Mouse (Mus musculus) intestine, embryonic 16.5 days (tissue): ENCODE data around the gene Nudt14. TPM values are rescaled to one million over a fixed set of nuclear protein-coding genes. Genes with fewer than 3 reads are reported as not detected.

Experiments used
- ATAC-seq: fragments of 200-750 bp; cut with Nextera tagmentation; 2 replicates; pipeline ENCODE4 v1.8.0; 2017; ENCODE audit warnings: moderate TSS enrichment, moderate library complexity
- H3K27ac ChIP-seq: fragments of 300-500 bp; sonication (generic); 2 replicates; pipeline ENCODE4 v1.5.1; 2014; ENCODE audit warnings: mild to moderate bottlenecking, low read length
- H3K27me3 ChIP-seq: fragments of 300-500 bp; sonication (generic); replicated peaks from 2 replicates; pipeline ENCODE4 v1.6.1; 2014; ENCODE audit warnings: low read length, control low read depth, mixed read lengths; ENCODE audit not compliant: control insufficient read depth, insufficient read depth
- H3K36me3 ChIP-seq: fragments of 300-500 bp; sonication (generic); 2 replicates; pipeline ENCODE4 v1.6.1; 2014; ENCODE audit warnings: low read length, control low read depth; ENCODE audit not compliant: control insufficient read depth, insufficient read depth
- H3K4me1 ChIP-seq: fragments of 300-500 bp; sonication (generic); 2 replicates; pipeline ENCODE4 v1.6.1; 2014; ENCODE audit warnings: low read length, control low read depth, mixed read lengths; ENCODE audit not compliant: control insufficient read depth, insufficient read depth
- H3K4me2 ChIP-seq: fragments of 300-500 bp; sonication (generic); 2 replicates; pipeline ENCODE4 v1.6.1; 2014; ENCODE audit warnings: low read depth, low read length, control low read depth
- H3K4me3 ChIP-seq: fragments of 300-500 bp; sonication (generic); 2 replicates; pipeline ENCODE4 v1.5.1; 2014; ENCODE audit warnings: mild to moderate bottlenecking, low read length
- H3K9ac ChIP-seq: fragments of 300-500 bp; sonication (generic); 2 replicates; pipeline ENCODE4 v1.6.1; 2014; ENCODE audit warnings: low read depth, low read length
- H3K9me3 ChIP-seq: fragments of 300-500 bp; sonication (generic); 2 replicates; pipeline ENCODE4 v1.6.1; 2016; ENCODE audit warnings: low read length, control low read depth; ENCODE audit not compliant: control insufficient read depth
- WGBS: fragments of 180-500 bp; shearing (Covaris S2); extraction: QIAGEN DNeasy Blood & Tissue Kit; methylation state at CpG from one replicate; pipeline ENCODE4 v1.1.7; 2014; 5-methylcytosine and 5-hydroxymethylcytosine counted together
- polyA plus RNA-seq: library from polyadenylated mRNA; unstranded; fragments of >200 nt; fragmentation: Nextera tagmentation; extraction: Ambion mirVana; gene quantifications from 2 replicates; pipeline ENCODE4 v1.2.1, GENCODE M21; 2015

Gene Nudt14
- polyA plus RNA-seq, 1 experiment from 2014 or later = 100 TPM

- Histone ChIP-seq H3K4me2 (no peak overlapping the region), H3K9ac (no peak overlapping the region), H3K27ac (no peak overlapping the region), H3K9me3 (no peaks in the 10 kb centered on the region), H3K4me3 (no peak overlapping the region), H3K4me1 (no peaks in the 10 kb centered on the region), H3K36me3 (peaks cover 29% of the 10 kb centered on the region), H3K27me3 (no peaks in the 10 kb centered on the region)
- WGBS = 92% methylated on average over 6 of the region's 6 CpGs
- ATAC-seq = no peak
Observed at GRCm38 (mm10) chr12:112969616-112970015, 27.7 kb upstream of the Nudt14 start.

- H3K36me3 ChIP-seq = peaks cover 36% of the 10 kb centered on the region
- no peak overlapping the region for H3K9ac ChIP-seq
- no peak overlapping the region for H3K27ac ChIP-seq
- no peak overlapping the region for H3K4me2 ChIP-seq
- H3K4me3 ChIP-seq = no peak overlapping the region
- WGBS = 77% methylated on average over 8 of the region's 8 CpGs
- no peak for ATAC-seq
- no peaks in the 10 kb centered on the region for H3K27me3 ChIP-seq
- no peaks in the 10 kb centered on the region for H3K9me3 ChIP-seq
- no peaks in the 10 kb centered on the region for H3K4me1 ChIP-seq
Observed at GRCm38 (mm10) chr12:112968943-112969342, 27.0 kb upstream of the Nudt14 start.

GRCm38 (mm10) chr12:112965783-112966182, 23.9 kb upstream of the Nudt14 start:
- no peak for ATAC-seq
- no peak overlapping the region for H3K27ac ChIP-seq
- no peak overlapping the region for H3K4me3 ChIP-seq
- WGBS = 91% methylated on average over 13 of the region's 13 CpGs
- H3K27me3 ChIP-seq = no peaks in the 10 kb centered on the region
- peaks cover 44% of the 10 kb centered on the region for H3K36me3 ChIP-seq
- H3K4me2 ChIP-seq = no peak overlapping the region
- H3K9ac ChIP-seq = no peak overlapping the region
- no peaks in the 10 kb centered on the region for H3K9me3 ChIP-seq
- no peaks in the 10 kb centered on the region for H3K4me1 ChIP-seq

- no peak for ATAC-seq
- H3K36me3 ChIP-seq = peaks cover 43% of the 10 kb centered on the region
- no peak overlapping the region for H3K4me2 ChIP-seq
- H3K9me3 ChIP-seq = no peaks in the 10 kb centered on the region
- WGBS = 73% methylated on average over 5 of the region's 5 CpGs
- H3K9ac ChIP-seq = no peak overlapping the region
- no peaks in the 10 kb centered on the region for H3K27me3 ChIP-seq
- no peaks in the 10 kb centered on the region for H3K4me1 ChIP-seq
- H3K27ac ChIP-seq = no peak overlapping the region
- H3K4me3 ChIP-seq = no peak overlapping the region
Observed at GRCm38 (mm10) chr12:112961872-112962271, 19.9 kb upstream of the Nudt14 start.

- Histone ChIP-seq H3K36me3 (peaks cover 41% of the 10 kb centered on the region), H3K4me2 (no peak overlapping the region), H3K4me1 (no peaks in the 10 kb centered on the region), H3K9ac (no peak overlapping the region), H3K27ac (no peak overlapping the region), H3K4me3 (no peak overlapping the region), H3K9me3 (no peaks in the 10 kb centered on the region), H3K27me3 (no peaks in the 10 kb centered on the region)
- WGBS = 70% methylated on average over 7 of the region's 7 CpGs
- ATAC-seq = no peak
Observed at GRCm38 (mm10) chr12:112961428-112961827, 19.5 kb upstream of the Nudt14 start.

GRCm38 (mm10) chr12:112959421-112959820, 17.5 kb upstream of the Nudt14 start:
- Histone ChIP-seq H3K9ac (no peak overlapping the region), H3K36me3 (peaks cover 31% of the 10 kb centered on the region), H3K27me3 (no peaks in the 10 kb centered on the region), H3K4me2 (no peak overlapping the region), H3K4me3 (no peak overlapping the region), H3K27ac (no peak overlapping the region), H3K9me3 (no peaks in the 10 kb centered on the region), H3K4me1 (no peaks in the 10 kb centered on the region)
- no peak for ATAC-seq
- 84% methylated on average over 8 of the region's 8 CpGs for WGBS

- H3K4me3 ChIP-seq = no peak overlapping the region
- no peak overlapping the region for H3K9ac ChIP-seq
- H3K36me3 ChIP-seq = peaks cover 21% of the 10 kb centered on the region
- H3K4me2 ChIP-seq = no peak overlapping the region
- H3K27ac ChIP-seq = no peak overlapping the region
- WGBS = 33% methylated on average over 4 of the region's 4 CpGs
- 0 out of 2 replicates have a peak, but pooled peaks cover 2% of the 10 kb centered on the region for H3K4me1 ChIP-seq
- peak; percentile 47 for ATAC-seq
- no peaks in the 10 kb centered on the region for H3K9me3 ChIP-seq
- no peaks in the 10 kb centered on the region for H3K27me3 ChIP-seq
Observed at GRCm38 (mm10) chr12:112958303-112958702, 16.4 kb upstream of the Nudt14 start.

GRCm38 (mm10) chr12:112955800-112956199, 13.9 kb upstream of the Nudt14 start:
- peak; percentile 47 for ATAC-seq
- 39% methylated on average over 4 of the region's 4 CpGs for WGBS
- no peak overlapping the region for H3K9ac ChIP-seq

GRCm38 (mm10) chr12:112952926-112953565, 11.1 kb upstream of the Nudt14 start:
- H3K27ac ChIP-seq = no peak overlapping the region
- no peak overlapping the region for H3K9ac ChIP-seq

More at GRCm38 (mm10) chr12:112955800-112956199, 13.9 kb upstream of the Nudt14 start:
- Histone ChIP-seq H3K4me1 (peaks cover 15% of the 10 kb centered on the region), H3K27me3 (no peaks in the 10 kb centered on the region), H3K9me3 (no peaks in the 10 kb centered on the region), H3K4me3 (no peak overlapping the region), H3K27ac (no peak overlapping the region), H3K4me2 (no peak overlapping the region), H3K36me3 (peaks cover 9% of the 10 kb centered on the region; the same call in 1 of the 2 replicates)

GRCm38 (mm10) chr12:112952433-112952832, 10.5 kb upstream of the Nudt14 start:
- Histone ChIP-seq H3K27ac (no peak overlapping the region), H3K4me3 (no peak overlapping the region), H3K36me3 (no peaks in the 10 kb centered on the region; the same call in 1 of the 2 replicates), H3K4me1 (peaks cover 20% of the 10 kb centered on the region), H3K4me2 (no peak overlapping the region), H3K27me3 (no peaks in the 10 kb centered on the region), H3K9ac (no peak overlapping the region), H3K9me3 (no peaks in the 10 kb centered on the region)
- WGBS = 38% methylated on average over 8 of the region's 8 CpGs
- ATAC-seq = peak; percentile 52

More at GRCm38 (mm10) chr12:112952926-112953565, 11.1 kb upstream of the Nudt14 start:
- ATAC-seq = peak; percentile 6; the same call in 1 of the 2 replicates
- Histone ChIP-seq H3K9me3 (no peaks in the 10 kb centered on the region), H3K4me2 (no peak overlapping the region), H3K36me3 (no peaks in the 10 kb centered on the region; the same call in 1 of the 2 replicates), H3K4me3 (no peak overlapping the region), H3K4me1 (peaks cover 20% of the 10 kb centered on the region), H3K27me3 (no peaks in the 10 kb centered on the region)
- 69% methylated on average over 3 of the region's 3 CpGs for WGBS
